Mouse (Mus musculus) heart, adult 2 months (tissue): ENCODE results near the gene Cntnap4.

Experiments used
- CTCF ChIP-seq: fragments of 200-600 bp; IDR thresholded peaks from 2 replicates; pipeline ENCODE4 v1.8.1; 2022; ENCODE audit warnings: antibody characterized with exemption, mild to moderate bottlenecking, moderate library complexity
- EP300 ChIP-seq: fragments of 200-500 bp; IDR thresholded peaks from 2 replicates; pipeline ENCODE4 v1.6.1; 2011; ENCODE audit warnings: low read depth, low read length, control low read depth; ENCODE audit not compliant: insufficient read depth

DNA sequence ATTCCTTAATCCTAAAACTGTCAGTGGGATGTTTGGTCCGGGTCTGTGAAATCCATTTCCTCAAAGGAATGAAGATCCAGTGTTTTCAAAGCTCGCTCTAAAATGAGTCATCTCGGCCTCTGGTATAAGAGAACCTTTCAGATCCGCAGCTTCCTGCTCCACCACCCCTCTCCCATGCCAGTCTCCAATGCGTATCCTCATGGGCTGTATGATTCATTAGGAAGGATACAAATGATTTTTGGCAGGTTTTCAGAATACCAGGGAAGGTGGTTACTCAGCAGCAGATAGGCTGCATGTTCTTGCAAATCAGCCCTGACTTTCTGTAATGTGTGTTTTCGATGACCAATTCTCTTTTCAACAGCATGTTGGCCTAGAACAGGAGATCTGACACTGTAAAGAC is 40.3 kb downstream of the Cntnap4 start:
- TF ChIP-seq CTCF, result no peak
- TF ChIP-seq EP300, result no peak
